Mouse (Mus musculus) MEL (cell line): Measurements from ENCODE around the gene Tmem184b.

Experiments used
- CTCF ChIP-seq, 3 experiments: IDR thresholded peaks in 2 of 3; conservative IDR thresholded peaks in 1 of 3; 2 replicates each; pipeline ENCODE4 v1.5.1; 2011 to 2012; ENCODE audit warnings: low read length in 3 of 3, low read depth in 2 of 3, mild to moderate bottlenecking in 2 of 3, improper control_type of control experiment in 1 of 3, inconsistent platforms in 1 of 3, mixed read lengths in 1 of 3, moderate library complexity in 1 of 3; ENCODE audit not compliant: control insufficient read depth in 1 of 3, insufficient read depth in 1 of 3, poor library complexity in 1 of 3, severe bottlenecking in 1 of 3
- E2F4 ChIP-seq: IDR thresholded peaks from 2 replicates; pipeline ENCODE4 v1.6.1; 2011; ENCODE audit warnings: low read depth, low read length, improper control_type of control experiment, borderline replicate concordance
- MAFK ChIP-seq: IDR thresholded peaks from 2 replicates; pipeline ENCODE4 v1.6.1; 2011; ENCODE audit warnings: low read depth, mild to moderate bottlenecking, low read length, improper control_type of control experiment, borderline replicate concordance
- MAZ ChIP-seq: IDR thresholded peaks from 2 replicates; pipeline ENCODE4 v1.6.1; 2012; ENCODE audit warnings: low read depth, mild to moderate bottlenecking, inconsistent platforms, low read length, improper control_type of control experiment
- MYC ChIP-seq: IDR thresholded peaks from 2 replicates; pipeline ENCODE4 v1.6.1; 2011; ENCODE audit warnings: low read depth, mild to moderate bottlenecking, low read length, improper control_type of control experiment, moderate library complexity
- POLR2A ChIP-seq, 2 experiments: IDR thresholded peaks; 2 replicates each; pipeline ENCODE4 v1.6.1; 2011 to 2012; ENCODE audit warnings: low read length in 2 of 2, mild to moderate bottlenecking in 2 of 2, control low read depth in 1 of 2, improper control_type of control experiment in 1 of 2, low read depth in 1 of 2, moderate library complexity in 1 of 2; ENCODE audit not compliant: control insufficient read depth in 1 of 2, insufficient read depth in 1 of 2, poor library complexity in 1 of 2
- POLR2AphosphoS5 ChIP-seq: IDR thresholded peaks from 2 replicates; pipeline ENCODE4 v1.6.1; 2012; ENCODE audit warnings: low read depth, borderline replicate concordance, mild to moderate bottlenecking, inconsistent platforms, low read length, moderate library complexity, mixed read lengths
- TAL1 ChIP-seq: IDR thresholded peaks from 2 replicates; pipeline ENCODE4 v1.6.1; 2012; ENCODE audit warnings: mild to moderate bottlenecking, inconsistent platforms, low read length, moderate library complexity, mixed read lengths
- UBTF ChIP-seq: IDR thresholded peaks from 2 replicates; pipeline ENCODE4 v1.6.1; 2012; ENCODE audit warnings: low read depth, mild to moderate bottlenecking, inconsistent platforms, low read length, improper control_type of control experiment, moderate library complexity, borderline replicate concordance; ENCODE audit not compliant: insufficient read depth
- USF2 ChIP-seq, 2 experiments: IDR thresholded peaks; 2 replicates each; pipeline ENCODE4 v1.6.1; 2011 to 2012; ENCODE audit warnings: improper control_type of control experiment in 2 of 2, low read length in 2 of 2, borderline replicate concordance in 1 of 2, inconsistent platforms in 1 of 2, low read depth in 1 of 2, mild to moderate bottlenecking in 1 of 2; ENCODE audit not compliant: insufficient read depth in 1 of 2
- ZKSCAN1 ChIP-seq: IDR thresholded peaks from 2 replicates; pipeline ENCODE4 v1.6.1; 2012; ENCODE audit warnings: low read depth, mild to moderate bottlenecking, inconsistent platforms, low read length, improper control_type of control experiment, moderate library complexity
- ZNF384 ChIP-seq: IDR thresholded peaks from 2 replicates; pipeline ENCODE4 v1.6.1; 2012; ENCODE audit warnings: low read depth, mild to moderate bottlenecking, inconsistent platforms, low read length, improper control_type of control experiment

DNA sequence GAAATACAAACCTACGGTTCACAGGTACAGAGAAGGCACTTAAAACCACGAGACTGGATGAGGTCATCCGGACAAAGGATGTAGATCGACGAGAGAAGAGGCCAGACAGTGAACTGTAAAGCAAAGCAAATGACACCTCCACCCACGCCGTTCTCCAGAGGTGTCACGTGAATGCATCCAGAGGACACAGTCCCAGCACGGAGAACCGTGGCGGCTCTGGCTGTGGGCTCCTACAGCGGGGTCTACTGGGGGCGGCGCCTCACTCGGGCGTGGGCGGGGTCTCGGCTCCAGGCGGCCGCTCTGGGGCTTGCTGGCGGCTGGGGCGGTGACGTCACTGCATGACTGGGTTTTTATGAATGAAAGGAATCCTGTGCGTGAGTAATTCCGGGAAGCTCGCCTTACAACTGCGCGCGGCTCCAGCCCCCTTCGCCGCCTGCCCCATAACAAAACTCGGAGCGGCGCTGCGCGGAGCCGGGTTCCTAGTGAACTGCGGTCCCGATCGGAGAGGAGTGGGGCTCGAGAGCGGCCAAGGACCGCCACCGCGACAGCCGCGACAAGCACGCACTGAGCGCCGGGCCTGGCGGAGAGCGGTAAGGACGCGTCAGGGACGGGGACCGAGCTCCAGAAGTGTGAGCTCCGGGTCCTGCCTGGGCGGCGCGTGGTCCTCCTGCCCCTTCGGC lies 56.1 kb downstream of the Tmem184b start:
- TF ChIP-seq E2F4 (no peak), ZKSCAN1 (no peak), USF2 (IDR thresholded peaks at IDR 0.05; ENCODE audit: borderline replicate concordance in 1 of 2, insufficient read depth in 1 of 2, low read depth in 1 of 2, low read length in 2 of 2) (no peak), POLR2A (IDR thresholded peaks at IDR 0.05; ENCODE audit: control insufficient read depth in 1 of 2, insufficient read depth in 1 of 2, low read depth in 1 of 2, low read length in 2 of 2, poor library complexity in 1 of 2) (peak in 1 of 2 experiments; percentile 41; a peak in 1 of 4 replicates), UBTF (peak; percentile 89; the same call in 1 of the 2 replicates), ZNF384 (no peak), CTCF (IDR thresholded peaks at IDR 0.05 in 2 of 3, conservative IDR thresholded peaks at IDR 0.05 in 1 of 3; ENCODE audit: control insufficient read depth in 1 of 3, insufficient read depth in 1 of 3, low read depth in 2 of 3, low read length in 3 of 3, poor library complexity in 1 of 3, severe bottlenecking in 1 of 3) (no peak), POLR2AphosphoS5 (no peak), TAL1 (no peak), MAFK (no peak), MAZ (no peak; the same call in 1 of the 2 replicates), MYC (no peak)
